Mouse (Mus musculus) stomach, embryonic 15.5 days (tissue): ENCODE measurements around the gene Tmem80. TPM values are rescaled to one million over a fixed set of nuclear protein-coding genes. Genes with fewer than 3 reads are reported as not detected.
A peak's percentile ranks its signal among the peaks of the same experiment; 100 is the strongest.

Experiments
- ATAC-seq: fragments of 200-750 bp; cut with Nextera tagmentation; 2 replicates; pipeline ENCODE4 v1.8.0; 2017; ENCODE audit warnings: low read depth, moderate number of reproducible peaks, moderate TSS enrichment; ENCODE audit not compliant: insufficient read depth, low FRiP score
- H3K27ac ChIP-seq: fragments of 300-500 bp; sonication (generic); 2 replicates; pipeline ENCODE4 v1.5.1; 2015; ENCODE audit warnings: mild to moderate bottlenecking, inconsistent platforms
- H3K27me3 ChIP-seq: fragments of 300-500 bp; sonication (generic); replicated peaks from 2 replicates; pipeline ENCODE4 v1.6.1; 2015; ENCODE audit warnings: inconsistent platforms
- H3K36me3 ChIP-seq: fragments of 300-500 bp; sonication (generic); 2 replicates; pipeline ENCODE4 v1.6.1; 2015; ENCODE audit warnings: inconsistent platforms
- H3K4me1 ChIP-seq: fragments of 300-500 bp; sonication (generic); 2 replicates; pipeline ENCODE4 v1.6.1; 2015; ENCODE audit warnings: inconsistent platforms
- H3K4me2 ChIP-seq: fragments of 300-500 bp; sonication (generic); 2 replicates; pipeline ENCODE4 v1.6.1; 2015; ENCODE audit warnings: mild to moderate bottlenecking, inconsistent platforms
- H3K4me3 ChIP-seq: fragments of 300-500 bp; sonication (generic); replicated peaks from 2 replicates; pipeline ENCODE4 v1.5.1; 2015; ENCODE audit warnings: inconsistent platforms
- H3K9ac ChIP-seq: fragments of 300-500 bp; sonication (generic); 2 replicates; pipeline ENCODE4 v1.6.1; 2015; ENCODE audit warnings: inconsistent platforms
- H3K9me3 ChIP-seq: fragments of 300-500 bp; sonication (generic); 2 replicates; pipeline ENCODE4 v1.6.1; 2016; ENCODE audit warnings: inconsistent platforms
- WGBS: fragments of 180-500 bp; shearing (Covaris S2); methylation state at CpG from one replicate; pipeline ENCODE4 v1.1.7; 2015; 5-methylcytosine and 5-hydroxymethylcytosine counted together
- polyA plus RNA-seq: library from polyadenylated mRNA; unstranded; fragments of >200 nt; fragmentation: Nextera tagmentation; extraction: Ambion mirVana; gene quantifications from 2 replicates; pipeline ENCODE4 v1.2.1, GENCODE M21; 2015

Tmem80 gene
- 39.3 and 40.6 TPM in 2 replicates for polyA plus RNA-seq

DNA sequence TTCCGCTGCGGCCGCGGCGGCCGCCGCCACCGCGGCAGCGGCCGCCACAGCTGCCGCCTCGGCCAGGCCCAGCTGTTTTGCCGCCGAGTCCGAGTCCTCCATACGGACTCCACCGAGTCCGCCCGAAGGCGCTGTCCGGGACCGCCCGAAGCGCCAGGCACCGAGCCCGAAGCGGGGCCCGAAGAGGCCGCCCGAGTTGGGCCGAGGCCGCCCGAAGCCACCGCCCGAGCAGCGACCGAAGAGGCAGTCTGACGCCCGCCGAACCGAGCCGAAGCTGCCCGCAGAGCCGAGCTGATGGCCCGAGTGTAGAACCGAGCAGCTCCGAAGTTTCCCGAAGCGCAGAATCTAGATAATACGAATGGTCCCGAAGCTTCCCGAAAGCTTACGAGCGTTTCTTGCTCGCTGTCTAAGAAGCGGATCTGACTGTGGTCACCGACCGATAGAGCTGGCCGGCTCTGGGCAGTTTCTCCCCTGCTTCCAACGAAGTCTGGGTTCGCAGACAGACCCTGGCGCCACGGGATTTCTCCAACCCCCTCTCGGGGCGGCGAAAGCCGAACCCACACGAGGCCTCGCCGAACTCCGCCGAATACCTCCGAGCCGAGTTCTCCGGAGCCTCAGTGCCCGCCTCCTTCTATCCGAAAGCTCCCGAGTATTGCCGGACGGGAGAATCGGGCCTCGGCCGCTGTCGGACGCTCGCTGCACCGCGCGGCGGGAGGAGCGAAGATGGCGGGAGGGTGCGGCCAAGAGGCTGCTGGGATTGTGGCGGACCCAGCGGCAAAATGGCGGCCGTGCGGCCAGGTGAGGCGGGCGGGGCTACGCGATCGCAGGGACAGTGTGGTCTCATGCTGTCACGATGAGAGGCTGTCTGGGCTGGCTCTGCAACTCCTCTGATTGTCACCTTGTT, at the start of gene Tmem80, which contains the start of gene Deaf1:
TSS of gene Tmem80 (plus strand) at position 271 of the 904 bp plus-strand sequence.
TSS of gene Deaf1 (minus strand) at position 222 of the 904 bp plus-strand sequence.
- no peaks in the 10 kb centered on the region for H3K9me3 ChIP-seq
- H3K4me1 ChIP-seq = peaks cover 22% of the 10 kb centered on the region
- H3K27me3 ChIP-seq = no peaks in the 10 kb centered on the region
- H3K27ac ChIP-seq = peak within 1 kb of the TSS; percentile 99
- peak; percentile 96 for ATAC-seq
- H3K9ac ChIP-seq = peak within 1 kb of the TSS; percentile 96
- H3K36me3 ChIP-seq = peaks cover 8% of the 10 kb centered on the region
- H3K4me2 ChIP-seq = peak within 1 kb of the TSS; percentile 99
- under 1% methylated on average over 103 of the region's 105 CpGs for whole genome bisulfite sequencing
- H3K4me3 ChIP-seq = peak within 1 kb of the TSS; percentile 68

GRCm38 (mm10) chr7:141278766-141279590, 48.6 kb upstream of the Tmem80 start, which contains the start of gene Sct:
Gene Sct, minus strand, starts transcription at chr7:141279133.
- peaks cover 9% of the 10 kb centered on the region for H3K4me1 ChIP-seq
- ATAC-seq = 0 out of 2 replicates have a peak, but pooled peaks have one; percentile 21
- peak within 1 kb of the TSS; percentile 95 for H3K4me2 ChIP-seq
- no peaks in the 10 kb centered on the region for H3K9me3 ChIP-seq
- 5% methylated on average over 46 of the region's 46 CpGs for WGBS
- H3K27me3 ChIP-seq = no peaks in the 10 kb centered on the region
- peak within 1 kb of the TSS; percentile 46 for H3K4me3 ChIP-seq
- H3K36me3 ChIP-seq = no peaks in the 10 kb centered on the region
- H3K27ac ChIP-seq = no peak within 1 kb of the TSS
- H3K9ac ChIP-seq = peak within 1 kb of the TSS; percentile 29; the same call in 1 of the 2 replicates

- no peaks in the 10 kb centered on the region for H3K36me3 ChIP-seq
- H3K4me3 ChIP-seq = no peak overlapping the region
- H3K9me3 ChIP-seq = no peaks in the 10 kb centered on the region
- WGBS = 57% methylated on average over 6 of the region's 6 CpGs
- ATAC-seq = no peak
- no peak overlapping the region for H3K4me2 ChIP-seq
- H3K9ac ChIP-seq = no peak overlapping the region
- peaks cover 9% of the 10 kb centered on the region for H3K4me1 ChIP-seq
- H3K27ac ChIP-seq = no peak overlapping the region
- no peaks in the 10 kb centered on the region for H3K27me3 ChIP-seq
These were observed 46.1 kb upstream of the Tmem80 start for GRCm38 (mm10) chr7:141281442-141281841.

GRCm38 (mm10) chr7:141282756-141283155, 44.8 kb upstream of the Tmem80 start:
- WGBS = 81% methylated on average over 4 of the region's 4 CpGs
- no peak overlapping the region for H3K27ac ChIP-seq
- no peak for ATAC-seq

GRCm38 (mm10) chr7:141288042-141288441, 39.5 kb upstream of the Tmem80 start:
- Histone ChIP-seq H3K4me2 (no peak overlapping the region), H3K27me3 (peaks cover 20% of the 10 kb centered on the region), H3K4me1 (peaks cover 10% of the 10 kb centered on the region), H3K9ac (no peak overlapping the region), H3K27ac (no peak overlapping the region), H3K9me3 (no peaks in the 10 kb centered on the region), H3K36me3 (no peaks in the 10 kb centered on the region), H3K4me3 (no peak overlapping the region)
- WGBS = 66% methylated on average over 3 of the region's 3 CpGs
- ATAC-seq = no peak

More at GRCm38 (mm10) chr7:141282756-141283155, 44.8 kb upstream of the Tmem80 start:
- no peak overlapping the region for H3K4me3 ChIP-seq
- H3K4me2 ChIP-seq = no peak overlapping the region
- H3K9ac ChIP-seq = no peak overlapping the region
- H3K4me1 ChIP-seq = peaks cover 9% of the 10 kb centered on the region
- H3K9me3 ChIP-seq = no peaks in the 10 kb centered on the region
- H3K27me3 ChIP-seq = no peaks in the 10 kb centered on the region
- no peaks in the 10 kb centered on the region for H3K36me3 ChIP-seq

DNA sequence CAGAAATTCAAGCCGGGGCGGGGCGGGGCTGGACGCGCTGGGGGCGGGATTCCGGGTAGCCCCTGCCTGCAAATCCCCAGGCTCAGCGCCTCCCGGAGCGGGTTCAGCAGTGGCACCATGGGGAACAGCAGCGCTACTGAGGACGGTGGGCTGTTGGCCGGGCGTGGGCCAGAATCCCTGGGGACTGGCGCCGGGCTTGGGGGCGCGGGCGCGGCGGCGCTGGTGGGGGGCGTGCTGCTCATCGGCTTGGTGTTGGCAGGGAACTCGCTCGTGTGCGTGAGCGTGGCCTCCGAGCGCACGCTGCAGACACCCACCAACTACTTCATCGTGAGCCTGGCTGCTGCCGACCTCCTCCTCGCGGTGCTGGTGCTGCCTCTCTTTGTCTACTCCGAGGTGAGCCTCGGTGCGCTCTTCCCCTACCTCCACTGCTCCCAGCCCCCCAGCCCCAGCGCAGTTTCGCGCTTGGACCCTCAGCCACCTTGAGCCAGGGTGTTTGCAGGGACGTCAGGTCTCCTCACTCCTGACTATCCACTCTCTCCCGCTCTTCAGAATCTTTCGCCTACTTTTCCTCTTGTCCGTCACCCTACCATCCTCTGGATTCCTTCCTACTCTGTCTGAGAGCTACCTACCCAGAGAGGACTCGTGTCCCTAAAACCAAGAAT, 35.5 kb upstream of the Tmem80 start, which contains the start of gene Drd4:
TSS of gene Drd4 (plus strand) at position 86 of the 662 bp plus-strand sequence.
- no peaks in the 10 kb centered on the region for H3K9me3 ChIP-seq
- peak within 1 kb of the TSS; percentile 29; the same call in 1 of the 2 replicates for H3K9ac ChIP-seq
- H3K27ac ChIP-seq = no peak within 1 kb of the TSS
- peaks cover 45% of the 10 kb centered on the region for H3K27me3 ChIP-seq
- H3K4me1 ChIP-seq = peaks cover 24% of the 10 kb centered on the region
- 0 out of 2 replicates have a peak, but pooled peaks cover 1% of the 10 kb centered on the region for H3K36me3 ChIP-seq
- peak within 1 kb of the TSS; percentile 46 for H3K4me3 ChIP-seq
- H3K4me2 ChIP-seq = peak within 1 kb of the TSS; percentile 95
- 4% methylated on average over 44 of the region's 46 CpGs for WGBS
- ATAC-seq = peak; percentile 50; the same call in 1 of the 2 replicates

DNA sequence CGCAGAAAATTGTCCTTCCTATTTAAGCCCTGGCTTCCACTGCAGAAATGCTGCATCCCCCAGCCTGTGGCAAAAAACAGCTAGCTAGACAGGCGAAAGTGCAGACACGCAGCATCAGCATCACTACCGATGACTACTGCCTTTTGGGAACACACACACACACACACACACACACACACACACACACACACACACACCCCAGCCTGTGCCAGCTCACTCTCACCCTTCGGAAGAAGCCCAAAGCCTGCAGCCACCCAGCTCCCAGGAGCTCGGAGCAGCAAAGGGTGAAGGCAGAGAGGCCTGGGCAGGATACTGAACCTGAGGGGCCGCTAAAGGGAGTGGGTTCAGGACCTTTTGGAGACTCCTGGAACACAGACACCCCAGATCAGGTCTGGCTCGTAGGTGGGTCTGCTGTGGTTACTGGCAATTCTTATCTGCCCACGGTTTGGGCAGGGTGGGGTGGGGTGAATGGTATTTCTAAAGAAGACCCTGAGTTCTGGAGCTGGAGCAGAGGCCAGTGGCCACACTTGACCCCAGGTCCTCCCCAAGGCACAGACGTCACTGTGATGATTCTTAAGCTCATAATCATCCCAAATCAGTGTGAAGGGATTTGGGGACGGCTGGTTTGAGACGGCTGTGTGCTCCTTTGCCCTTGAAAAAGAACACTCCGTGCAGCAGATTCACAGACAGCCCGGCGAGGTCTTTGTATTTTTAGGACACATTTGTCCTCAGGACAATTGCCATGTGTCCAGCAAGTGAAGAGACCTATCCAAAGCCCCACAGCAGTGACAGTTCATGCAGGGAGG, 34.8 kb upstream of the Tmem80 start:
- WGBS = 52% methylated on average over 15 of the region's 15 CpGs
- peak overlapping the region; percentile 46; the same call in 1 of the 2 replicates for H3K4me3 ChIP-seq
- H3K27me3 ChIP-seq = peaks cover 45% of the 10 kb centered on the region
- H3K4me1 ChIP-seq = peaks cover 24% of the 10 kb centered on the region
- H3K36me3 ChIP-seq = 0 out of 2 replicates have a peak, but pooled peaks cover 7% of the 10 kb centered on the region
- no peak for ATAC-seq
- peak overlapping the region; percentile 95 for H3K4me2 ChIP-seq
- no peaks in the 10 kb centered on the region for H3K9me3 ChIP-seq
- no peak overlapping the region for H3K9ac ChIP-seq
- H3K27ac ChIP-seq = no peak overlapping the region

- ATAC-seq = no peak
- 1% methylated on average over 53 of the region's 53 CpGs for WGBS
- Histone ChIP-seq H3K36me3 (peaks cover 11% of the 10 kb centered on the region; the same call in 1 of the 2 replicates), H3K4me1 (peaks cover 24% of the 10 kb centered on the region), H3K4me2 (peak overlapping the region; percentile 78), H3K27me3 (peaks cover 45% of the 10 kb centered on the region), H3K9ac (0 out of 2 replicates have a peak overlapping the region, but pooled peaks have one; percentile 9), H3K4me3 (peak overlapping the region; percentile 40), H3K27ac (no peak overlapping the region), H3K9me3 (no peaks in the 10 kb centered on the region)
These were observed 33.6 kb upstream of the Tmem80 start for GRCm38 (mm10) chr7:141293852-141294471.

DNA sequence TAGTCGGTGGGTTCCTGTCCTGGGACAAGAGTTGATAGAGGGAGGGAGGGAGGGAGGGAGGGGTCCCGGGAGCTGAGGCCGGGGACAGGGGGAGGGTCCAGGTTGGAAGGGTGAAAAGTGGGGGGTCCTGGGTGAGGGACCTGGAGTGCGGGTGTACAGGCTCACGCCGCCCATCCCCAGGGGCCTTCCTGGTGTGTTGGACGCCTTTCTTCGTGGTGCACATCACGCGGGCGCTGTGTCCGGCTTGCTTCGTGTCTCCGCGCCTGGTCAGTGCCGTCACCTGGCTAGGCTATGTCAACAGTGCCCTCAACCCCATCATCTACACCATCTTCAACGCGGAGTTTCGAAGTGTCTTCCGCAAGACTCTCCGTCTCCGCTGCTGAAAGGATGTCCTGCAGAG, 33.1 kb upstream of the Tmem80 start:
- 5% methylated on average over 22 of the region's 22 CpGs for WGBS
- H3K9me3 ChIP-seq = no peaks in the 10 kb centered on the region
- ATAC-seq = no peak
- H3K9ac ChIP-seq = no peak overlapping the region
- no peak overlapping the region for H3K27ac ChIP-seq
- H3K27me3 ChIP-seq = peaks cover 45% of the 10 kb centered on the region
- H3K4me2 ChIP-seq = peak overlapping the region; percentile 78
- peaks cover 24% of the 10 kb centered on the region for H3K4me1 ChIP-seq
- H3K4me3 ChIP-seq = peak overlapping the region; percentile 40; the same call in 1 of the 2 replicates
- peaks cover 11% of the 10 kb centered on the region; the same call in 1 of the 2 replicates for H3K36me3 ChIP-seq
